Mouse (Mus musculus) midbrain, embryonic 13.5 days (tissue): ENCODE measurements around the gene Ipo9. TPM values are rescaled to one million over a fixed set of nuclear protein-coding genes. Genes with fewer than 3 reads are reported as not detected.
A peak's percentile ranks its signal among the peaks of the same experiment; 100 is the strongest.

ENCODE experiments used
- ATAC-seq: fragments of 200-750 bp; cut with Nextera tagmentation; 2 replicates; pipeline ENCODE4 v1.8.0; 2017; ENCODE audit warnings: mild to moderate bottlenecking, moderate TSS enrichment, moderate library complexity
- H3K27ac ChIP-seq: fragments of 300-500 bp; sonication (generic); 2 replicates; pipeline ENCODE4 v1.5.1; 2015; ENCODE audit warnings: inconsistent platforms, mild to moderate bottlenecking, moderate library complexity
- H3K27me3 ChIP-seq: fragments of 300-500 bp; sonication (generic); 2 replicates; pipeline ENCODE4 v1.6.1; 2015; ENCODE audit warnings: mild to moderate bottlenecking, inconsistent platforms
- H3K36me3 ChIP-seq: fragments of 300-500 bp; sonication (generic); 2 replicates; pipeline ENCODE4 v1.6.1; 2015; ENCODE audit warnings: mild to moderate bottlenecking, inconsistent platforms
- H3K4me1 ChIP-seq: fragments of 300-500 bp; sonication (generic); replicated peaks from 2 replicates; pipeline ENCODE4 v1.6.1; 2015; ENCODE audit warnings: inconsistent platforms
- H3K4me2 ChIP-seq: fragments of 300-500 bp; sonication (generic); replicated peaks from 2 replicates; pipeline ENCODE4 v1.6.1; 2015; ENCODE audit warnings: moderate library complexity, mild to moderate bottlenecking, inconsistent platforms
- H3K4me3 ChIP-seq: fragments of 300-500 bp; sonication (generic); replicated peaks from 2 replicates; pipeline ENCODE4 v1.5.1; 2015; ENCODE audit warnings: mild to moderate bottlenecking, inconsistent platforms
- H3K9ac ChIP-seq: fragments of 300-500 bp; sonication (generic); replicated peaks from 2 replicates; pipeline ENCODE4 v1.6.1; 2015; ENCODE audit warnings: mild to moderate bottlenecking, inconsistent platforms
- H3K9me3 ChIP-seq: fragments of 300-500 bp; sonication (generic); 2 replicates; pipeline ENCODE4 v1.6.1; 2016; ENCODE audit warnings: mild to moderate bottlenecking, inconsistent platforms
- WGBS: fragments of 180-500 bp; shearing (Covaris S2); methylation state at CpG from one replicate; pipeline ENCODE4 v1.1.7; 2015; 5-methylcytosine and 5-hydroxymethylcytosine counted together
- microRNA-seq: library from miRNA; unstranded; fragments of <30 nt; microRNA quantifications from one replicate; pipeline ENCODE4, GENCODE M21; 2016
- polyA plus RNA-seq: library from polyadenylated mRNA; unstranded; fragments of >200 nt; fragmentation: Nextera tagmentation; extraction: Ambion mirVana; gene quantifications from 2 replicates; pipeline ENCODE4 v1.2.1, GENCODE M21; 2015

The Ipo9 gene
- polyA plus RNA-seq, 1 experiment from 2014 or later, result 136 TPM

- no peaks in the 10 kb centered on the region for H3K36me3 ChIP-seq
- H3K27me3 ChIP-seq, result no peaks in the 10 kb centered on the region
- no peak for ATAC-seq
- no peak overlapping the region for H3K4me3 ChIP-seq
- no peak overlapping the region for H3K9ac ChIP-seq
- no peak overlapping the region for H3K4me2 ChIP-seq
- peaks cover 26% of the 10 kb centered on the region for H3K4me1 ChIP-seq
- no peak overlapping the region for H3K27ac ChIP-seq
- no peaks in the 10 kb centered on the region for H3K9me3 ChIP-seq
Measured at GRCm38 (mm10) chr1:135366380-135366779, 63.9 kb downstream of the Ipo9 start.

DNA sequence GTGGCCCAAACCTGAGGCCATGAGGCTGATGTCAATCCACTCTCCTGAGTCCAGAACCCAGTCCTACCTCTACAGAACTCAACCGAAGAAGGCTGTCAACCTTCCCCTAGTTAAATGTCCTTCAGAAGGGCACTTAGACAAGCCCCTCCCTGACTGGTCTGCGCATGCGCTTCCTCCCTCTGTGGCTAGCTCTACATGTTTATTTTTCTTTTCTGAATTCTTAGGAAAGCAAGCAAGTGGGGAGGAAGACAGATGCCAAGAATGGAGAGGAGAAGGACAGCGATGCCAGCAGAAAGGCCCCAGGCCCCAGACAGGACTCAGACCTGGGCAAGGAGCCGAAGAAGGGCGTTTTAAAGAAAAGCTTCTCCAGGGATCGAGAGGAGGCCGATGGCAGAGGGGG lies 66.9 kb downstream of the Ipo9 start:
- 92% methylated on average over 8 of the region's 8 CpGs for WGBS

GRCm38 (mm10) chr1:135362115-135362514 lies 68.2 kb downstream of the Ipo9 start:
- H3K4me2 ChIP-seq, result no peak overlapping the region
- H3K36me3 ChIP-seq, result no peaks in the 10 kb centered on the region
- no peak overlapping the region for H3K4me3 ChIP-seq
- H3K27me3 ChIP-seq, result no peaks in the 10 kb centered on the region
- ATAC-seq, result no peak
- no peak overlapping the region for H3K9ac ChIP-seq
- no peak overlapping the region for H3K27ac ChIP-seq
- H3K4me1 ChIP-seq, result no peaks in the 10 kb centered on the region
- H3K9me3 ChIP-seq, result no peaks in the 10 kb centered on the region

More for the DNA sequence above, 66.9 kb downstream of the Ipo9 start:
- no peak overlapping the region for H3K4me3 ChIP-seq
- no peaks in the 10 kb centered on the region for H3K36me3 ChIP-seq
- no peak for ATAC-seq
- H3K27me3 ChIP-seq, result no peaks in the 10 kb centered on the region
- H3K4me1 ChIP-seq, result peaks cover 9% of the 10 kb centered on the region; the same call in 1 of the 2 replicates
- H3K27ac ChIP-seq, result no peak overlapping the region
- no peak overlapping the region for H3K9ac ChIP-seq
- H3K4me2 ChIP-seq, result no peak overlapping the region
- no peaks in the 10 kb centered on the region for H3K9me3 ChIP-seq

DNA sequence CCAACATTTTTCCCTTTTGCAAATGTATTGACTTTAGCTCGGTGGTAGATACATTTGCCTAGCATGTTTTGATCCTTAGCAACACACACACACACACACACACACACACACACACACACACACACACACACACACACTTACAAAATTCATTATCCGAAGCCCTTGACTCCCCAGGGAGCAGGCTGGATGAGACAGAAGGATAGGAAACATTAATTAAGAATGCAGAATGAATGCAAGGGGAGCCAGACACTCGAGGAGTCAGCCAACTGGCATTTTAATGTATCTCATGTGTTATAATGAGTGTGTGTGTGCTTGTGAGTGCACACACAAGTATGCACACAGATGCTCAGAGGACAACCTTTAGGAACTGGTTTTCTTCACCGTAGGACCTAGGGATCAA lies 68.8 kb downstream of the Ipo9 start:
- Histone ChIP-seq H3K36me3 (no peaks in the 10 kb centered on the region), H3K4me1 (no peaks in the 10 kb centered on the region), H3K27ac (no peak overlapping the region), H3K27me3 (no peaks in the 10 kb centered on the region), H3K4me3 (no peak overlapping the region), H3K9ac (no peak overlapping the region), H3K9me3 (no peaks in the 10 kb centered on the region), H3K4me2 (no peak overlapping the region)
- no peak for ATAC-seq
- 74% methylated on average over 4 of the region's 4 CpGs for WGBS

- no peaks in the 10 kb centered on the region for H3K36me3 ChIP-seq
- H3K27me3 ChIP-seq, result no peaks in the 10 kb centered on the region
- H3K4me3 ChIP-seq, result no peak overlapping the region
- H3K4me1 ChIP-seq, result no peaks in the 10 kb centered on the region
- ATAC-seq, result no peak
- no peak overlapping the region for H3K27ac ChIP-seq
- no peak overlapping the region for H3K4me2 ChIP-seq
- H3K9me3 ChIP-seq, result no peaks in the 10 kb centered on the region
- no peak overlapping the region for H3K9ac ChIP-seq
- 34% methylated on average over 2 of the region's 2 CpGs for WGBS
Measured at GRCm38 (mm10) chr1:135359071-135359470, 71.2 kb downstream of the Ipo9 start.

DNA sequence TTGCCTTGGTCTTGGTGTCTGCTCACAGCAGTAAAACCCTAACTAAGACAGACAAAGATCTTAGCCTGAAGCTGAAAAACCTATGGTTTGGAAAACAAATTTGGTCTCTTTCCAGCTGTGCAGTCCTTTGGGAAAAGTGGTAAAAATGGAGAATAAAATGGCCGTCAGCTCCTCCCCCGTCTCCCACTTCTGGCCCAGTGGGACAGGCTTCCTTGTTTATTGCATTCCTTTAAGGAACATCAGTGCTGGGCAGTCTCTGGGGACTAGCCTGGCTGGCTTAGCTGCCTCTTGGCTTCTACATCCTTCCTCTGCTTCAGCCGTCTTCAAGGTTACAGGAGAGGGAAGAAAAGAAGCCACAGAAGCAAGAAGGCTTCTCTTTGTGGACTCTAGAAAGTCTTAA lies 78.3 kb downstream of the Ipo9 start:
- 92% methylated on average over 3 of the region's 3 CpGs for WGBS
- H3K9ac ChIP-seq, result no peak overlapping the region

DNA sequence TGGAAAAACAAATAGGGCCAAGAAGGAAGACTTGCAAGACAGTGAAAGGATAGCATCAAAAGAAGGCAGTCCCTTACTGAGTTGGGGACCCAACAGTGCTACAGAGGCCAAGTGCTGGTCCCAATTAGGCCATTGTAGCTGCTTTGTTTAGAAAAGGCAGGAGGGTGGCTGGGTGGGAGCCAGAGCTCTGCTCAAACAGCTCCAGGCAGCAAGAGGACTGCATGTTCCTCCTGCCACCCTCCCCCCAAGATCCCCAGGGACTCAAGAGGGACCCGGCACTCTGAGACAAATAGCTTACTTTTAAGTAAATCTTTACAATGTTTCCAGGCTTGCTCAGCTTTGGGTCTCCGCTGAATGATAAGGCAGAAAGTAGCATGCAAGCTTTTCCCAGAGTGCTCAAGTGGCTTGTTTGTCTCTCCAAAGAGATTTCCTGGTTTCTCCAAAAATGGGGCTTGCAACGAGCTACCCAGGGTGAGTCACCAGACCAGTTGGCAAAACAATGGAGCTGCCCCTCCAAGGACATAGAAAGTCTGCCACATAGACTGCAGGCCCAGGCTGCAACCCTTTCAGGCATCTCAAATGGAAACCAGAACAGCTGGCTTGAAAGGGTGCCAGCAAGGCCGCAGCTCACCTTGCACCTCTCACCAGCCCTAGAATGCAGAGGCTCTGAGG lies 82.7 kb downstream of the Ipo9 start:
- Histone ChIP-seq H3K36me3 (no peaks in the 10 kb centered on the region), H3K4me3 (no peak overlapping the region), H3K9ac (no peak overlapping the region), H3K27me3 (no peaks in the 10 kb centered on the region), H3K27ac (no peak overlapping the region), H3K4me1 (no peaks in the 10 kb centered on the region), H3K9me3 (no peaks in the 10 kb centered on the region), H3K4me2 (no peak overlapping the region)
- 64% methylated on average over 4 of the region's 4 CpGs for WGBS
- no peak for ATAC-seq

More for the DNA sequence above, 78.3 kb downstream of the Ipo9 start:
- ATAC-seq, result no peak
- H3K4me1 ChIP-seq, result no peaks in the 10 kb centered on the region
- H3K4me2 ChIP-seq, result no peak overlapping the region
- no peaks in the 10 kb centered on the region for H3K27me3 ChIP-seq
- no peak overlapping the region for H3K4me3 ChIP-seq
- H3K27ac ChIP-seq, result no peak overlapping the region
- H3K36me3 ChIP-seq, result no peaks in the 10 kb centered on the region
- H3K9me3 ChIP-seq, result no peaks in the 10 kb centered on the region

DNA sequence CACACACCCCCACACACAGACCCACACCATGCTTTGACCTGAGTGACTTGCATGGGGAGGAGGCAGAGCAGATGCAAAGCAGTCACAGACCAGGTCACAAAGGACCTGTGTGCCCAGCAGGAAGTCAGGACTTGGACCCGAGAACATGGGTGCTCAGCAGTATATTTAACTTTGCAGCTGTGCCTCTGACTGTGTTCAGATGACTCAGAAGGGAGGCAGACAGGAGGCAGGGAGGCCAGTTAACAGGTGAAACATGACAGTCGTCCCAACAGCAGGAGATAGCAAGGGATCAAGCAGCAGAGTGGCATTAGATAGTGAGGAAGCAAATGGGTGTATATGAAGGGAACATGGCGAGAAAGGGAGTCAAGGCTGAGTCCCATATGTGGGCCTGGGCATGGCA lies 83.4 kb downstream of the Ipo9 start:
- Histone ChIP-seq H3K36me3 (no peaks in the 10 kb centered on the region), H3K27ac (no peak overlapping the region), H3K4me3 (no peak overlapping the region), H3K9me3 (no peaks in the 10 kb centered on the region), H3K27me3 (no peaks in the 10 kb centered on the region), H3K4me1 (no peaks in the 10 kb centered on the region), H3K9ac (no peak overlapping the region), H3K4me2 (no peak overlapping the region)
- 69% methylated on average over 3 of the region's 3 CpGs for WGBS
- ATAC-seq, result no peak

- Histone ChIP-seq H3K27ac (no peak overlapping the region), H3K4me1 (no peaks in the 10 kb centered on the region), H3K9ac (no peak overlapping the region), H3K4me2 (no peak overlapping the region), H3K9me3 (no peaks in the 10 kb centered on the region), H3K27me3 (no peaks in the 10 kb centered on the region), H3K4me3 (no peak overlapping the region), H3K36me3 (no peaks in the 10 kb centered on the region)
- WGBS, result 73% methylated on average over 4 of the region's 4 CpGs
- no peak for ATAC-seq
Measured at GRCm38 (mm10) chr1:135344026-135344425, 86.3 kb downstream of the Ipo9 start.

GRCm38 (mm10) chr1:135341947-135342346 lies 88.4 kb downstream of the Ipo9 start:
- no peaks in the 10 kb centered on the region for H3K9me3 ChIP-seq
- H3K36me3 ChIP-seq, result no peaks in the 10 kb centered on the region
- H3K27ac ChIP-seq, result no peak overlapping the region
- WGBS, result 82% methylated on average over 8 of the region's 8 CpGs
- no peaks in the 10 kb centered on the region for H3K4me1 ChIP-seq
- H3K4me3 ChIP-seq, result no peak overlapping the region
- no peak overlapping the region for H3K9ac ChIP-seq
- ATAC-seq, result no peak
- no peak overlapping the region for H3K4me2 ChIP-seq
- no peaks in the 10 kb centered on the region for H3K27me3 ChIP-seq

Small RNAs within 50 kb of the gene (microRNA-seq; reads per million reads assigned to microRNA genes)
- 2.3 reads per million, percentile 5 among the genes with 10 or more reads in this experiment for gene Mir1231

Other genes starting within 250 kb of the Ipo9 start
- 0.16 and 0.34 TPM in 2 replicates for gene Elf3, start 171.9 kb downstream of the Ipo9 start, polyA plus RNA-seq
- 87.7 and 102 TPM in 2 replicates for gene Rnpep, start 146.4 kb downstream of the Ipo9 start, polyA plus RNA-seq
- gene Timm17a, start 116.7 kb downstream of the Ipo9 start, polyA plus RNA-seq, result 155 and 161 TPM in 2 replicates
- gene Lmod1, start 105.7 kb downstream of the Ipo9 start, polyA plus RNA-seq, result 0.36 and 0.57 TPM in 2 replicates
- 83.7 and 84.8 TPM in 2 replicates for gene Shisa4, start 55.3 kb downstream of the Ipo9 start, polyA plus RNA-seq
- gene Nav1, start 176.8 kb upstream of the Ipo9 start, polyA plus RNA-seq, result 38.0 and 38.1 TPM in 2 replicates